Mouse (Mus musculus): ENCODE measurements around the gene Asb16.

GRCm38 (mm10) chr11:102318576-102319409 lies 50.2 kb downstream of the Asb16 start:
- TF ChIP-seq CTCF (IDR thresholded peaks at IDR 0.05; ENCODE audit: low read depth, low read length) (no peak), GATA1 (IDR thresholded peaks at IDR 0.05; ENCODE audit: borderline replicate concordance, low read length) (no peak), TAL1 (conservative IDR thresholded peaks at IDR 0.05; ENCODE audit: low read depth, low read length) (no peak), GATA2 (IDR thresholded peaks at IDR 0.05; ENCODE audit: borderline replicate concordance, low read depth, low read length) (no peak)
